Mouse (Mus musculus): ENCODE data around the gene Rfx2.

DNA sequence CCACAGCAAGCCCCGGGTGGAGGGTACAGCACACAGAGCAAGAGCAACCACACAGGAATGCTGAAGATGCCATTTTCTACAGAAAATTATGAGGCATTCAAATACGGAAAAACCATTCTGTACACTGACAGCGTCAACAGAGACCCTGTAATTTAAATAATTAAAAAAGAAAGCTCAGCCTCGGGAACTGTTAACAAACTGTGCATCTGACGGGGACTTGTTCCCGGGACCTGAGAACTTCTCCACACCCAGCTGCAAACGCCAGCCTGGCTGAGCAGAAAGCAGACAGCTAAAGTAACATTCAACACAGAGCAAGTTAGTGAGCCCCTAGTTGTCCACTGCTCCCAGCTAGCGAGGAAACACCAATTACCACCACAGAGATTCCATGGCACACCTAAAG, 28.7 kb downstream of the Rfx2 start:
- TF ChIP-seq CTCF (conservative IDR thresholded peaks at IDR 0.05; ENCODE audit: low read length), result no peak
- no peak for TF ChIP-seq POU5F1 (IDR thresholded peaks at IDR 0.05; ENCODE audit: borderline replicate concordance, low read length)
- TF ChIP-seq NANOG (IDR thresholded peaks at IDR 0.05; ENCODE audit: borderline replicate concordance, low read length), result no peak
